Mouse (Mus musculus): ENCODE measurements around the gene Kif3b. TPM values are rescaled to one million over a fixed set of nuclear protein-coding genes. Genes with fewer than 3 reads are reported as not detected.
A peak's percentile ranks its signal among the peaks of the same experiment; 100 is the strongest.

Gene Kif3b
- 1 to 10 TPM; 7.7 to 8.2 TPM for total RNA-seq (2021)
- polyA plus RNA-seq (2012; rRNA removed), result 3.8 and 6.6 TPM in 2 replicates
- long read RNA-seq, partial matches to known transcripts, result 0 of 3 reads
- long read RNA-seq, other reads (novel, unspliced or antisense), result 3 of 3 reads

DNA sequence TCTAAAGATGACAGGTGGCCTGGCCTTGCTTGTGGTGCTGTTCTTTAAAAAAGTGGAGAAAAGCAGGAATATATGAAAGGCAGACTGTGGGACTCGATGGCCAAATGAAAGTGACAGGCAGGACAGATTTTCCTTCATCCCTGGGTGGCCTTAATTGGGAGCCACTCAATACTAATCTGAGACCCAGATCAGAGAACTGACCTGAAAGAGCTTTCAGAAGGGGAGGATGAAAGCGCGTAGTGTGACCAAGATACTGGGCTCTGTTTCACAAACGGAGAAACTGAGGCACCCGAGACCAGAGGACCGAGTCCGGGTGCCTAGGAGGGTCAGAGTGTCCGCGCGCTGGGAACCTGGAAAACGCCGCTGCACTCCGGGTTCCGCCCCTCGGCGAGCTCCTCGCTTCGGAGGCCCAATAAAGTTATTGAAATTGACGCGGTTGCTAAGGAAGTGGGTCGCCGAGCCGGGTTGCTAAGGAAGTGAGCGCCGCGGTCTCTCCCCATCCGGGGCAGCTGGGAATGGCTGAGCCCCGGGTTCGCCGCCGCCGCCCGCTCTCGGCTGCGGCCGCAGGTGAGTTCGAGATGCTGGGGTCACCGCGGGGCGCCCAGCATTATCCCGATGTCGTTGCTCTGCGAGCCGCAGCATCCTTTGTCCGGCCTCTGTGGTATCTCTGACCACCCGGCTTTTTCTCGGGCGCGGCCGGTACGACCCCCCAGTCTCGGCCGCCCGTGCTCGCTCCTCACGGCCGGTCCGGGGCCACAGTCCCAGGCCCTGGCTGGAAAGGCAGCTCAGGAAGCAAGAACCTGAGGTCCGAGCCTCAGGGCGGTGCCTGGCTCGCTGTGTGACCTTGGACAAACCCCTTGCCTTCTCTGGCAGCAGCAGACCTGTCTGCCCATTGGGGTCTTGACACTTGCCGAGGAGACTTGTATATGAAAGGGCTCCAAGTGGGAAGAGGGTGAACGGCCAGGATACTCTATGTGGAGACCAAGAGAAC is at the start of gene Kif3b:
Gene Kif3b (plus strand): TSS at position 476 of the 991 bp plus-strand sequence.
- intact Hi-C loops (cut with DNase I), result loop anchor here (2.0 kb wide), 2 partner anchors 48 to 56 kb away; no protein-coding TSS in a partner anchor
- H3K4me1 ChIP-seq (ENCODE audit: control insufficient read depth, insufficient read depth, low read length), result peaks cover 5% of the 10 kb centered on the region
- TF ChIP-seq EP300 (IDR thresholded peaks at IDR 0.05; ENCODE audit: insufficient read depth, low read depth, low read length) (0 out of 2 replicates have a peak, but pooled peaks have one; percentile 51), POLR2A (IDR thresholded peaks at IDR 0.05; ENCODE audit: insufficient read depth, low read depth, low read length) (no peak)
- H3K9ac ChIP-seq (ENCODE audit: low read depth, low read length), result peak within 1 kb of the TSS; percentile 85
- H3K4me3 ChIP-seq, result peak within 1 kb of the TSS; percentile 88
- peak; percentile 89 to 90 for DNase-seq
- peaks cover 8% of the 10 kb centered on the region; the same call in 1 of the 2 replicates for H3K79me2 ChIP-seq (replicated peaks; ENCODE audit: control insufficient read depth, insufficient read depth, low read length)
- no peaks in the 10 kb centered on the region for H3K36me3 ChIP-seq (ENCODE audit: control insufficient read depth, insufficient read depth, low read length)
- no peaks in the 10 kb centered on the region for H3K27me3 ChIP-seq (ENCODE audit: control insufficient read depth, insufficient read depth, low read length)
- WGBS, result under 1% methylated on average over 63 of the region's 63 CpGs
- peak within 1 kb of the TSS; percentile 82 for H3K27ac ChIP-seq

DNA sequence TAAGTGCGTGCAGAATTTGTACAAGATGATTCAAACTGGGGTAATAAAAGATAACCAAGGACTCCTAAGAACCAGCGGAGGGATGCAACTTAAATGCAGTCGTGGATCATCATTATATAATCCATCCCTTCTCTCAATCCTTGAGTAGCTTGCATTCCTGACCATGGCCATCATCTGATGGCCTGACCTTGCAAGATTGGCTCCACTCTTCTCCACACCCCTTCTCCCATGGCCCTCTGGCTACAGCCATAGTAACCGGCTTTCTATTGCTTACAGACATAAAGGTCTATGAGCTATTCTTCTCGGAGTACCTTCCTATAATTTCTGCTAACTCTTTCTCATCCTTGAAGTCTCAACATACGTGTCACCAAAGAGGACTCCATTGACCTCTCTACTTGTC is 49.1 kb upstream of the Kif3b start:
- DNase-seq, result no peak
- intact Hi-C loops (cut with DNase I), result loop anchor here (2.0 to 5.0 kb wide), 4 partner anchors 49 to 200 kb away; partner anchors contain the start of genes Kif3b and Tm9sf4
- Histone ChIP-seq H3K27ac (no peak overlapping the region), H3K4me3 (peak overlapping the region; percentile 73), H3K27me3 (ENCODE audit: control insufficient read depth, insufficient read depth, low read length) (no peaks in the 10 kb centered on the region), H3K79me2 (replicated peaks; ENCODE audit: control insufficient read depth, insufficient read depth, low read length) (peaks cover 2% of the 10 kb centered on the region; the same call in 1 of the 2 replicates), H3K36me3 (ENCODE audit: control insufficient read depth, insufficient read depth, low read length) (peaks cover 14% of the 10 kb centered on the region), H3K4me1 (ENCODE audit: control insufficient read depth, insufficient read depth, low read length) (peaks cover 4% of the 10 kb centered on the region), H3K9ac (ENCODE audit: low read depth, low read length) (no peak overlapping the region)
- WGBS, result 67% methylated on average over 6 of the region's 6 CpGs
- TF ChIP-seq POLR2A (IDR thresholded peaks at IDR 0.05; ENCODE audit: insufficient read depth, low read depth, low read length), result no peak
- TF ChIP-seq CTCF (IDR thresholded peaks at IDR 0.05), result no peak
- no peak for TF ChIP-seq EP300 (IDR thresholded peaks at IDR 0.05; ENCODE audit: insufficient read depth, low read depth, low read length)

- Histone ChIP-seq H3K79me2 (replicated peaks; ENCODE audit: control insufficient read depth, insufficient read depth, low read length) (no peaks in the 10 kb centered on the region), H3K27me3 (ENCODE audit: control insufficient read depth, insufficient read depth, low read length) (no peaks in the 10 kb centered on the region), H3K4me1 (ENCODE audit: control insufficient read depth, insufficient read depth, low read length) (no peaks in the 10 kb centered on the region), H3K27ac (no peak overlapping the region), H3K4me3 (no peak overlapping the region), H3K9ac (ENCODE audit: low read depth, low read length) (no peak overlapping the region), H3K36me3 (ENCODE audit: control insufficient read depth, insufficient read depth, low read length) (no peaks in the 10 kb centered on the region; the same call in 1 of the 2 replicates)
- 55% methylated on average over 5 of the region's 5 CpGs for WGBS
- DNase-seq, result no peak
- TF ChIP-seq EP300 (IDR thresholded peaks at IDR 0.05; ENCODE audit: insufficient read depth, low read depth, low read length) (no peak), CTCF (IDR thresholded peaks at IDR 0.05) (no peak), POLR2A (IDR thresholded peaks at IDR 0.05; ENCODE audit: insufficient read depth, low read depth, low read length) (no peak)
- intact Hi-C loops (cut with DNase I), result no loop called here
Measured at GRCm38 (mm10) chr2:153249751-153250150, 41.5 kb upstream of the Kif3b start.

GRCm38 (mm10) chr2:153256604-153257003 is 34.6 kb upstream of the Kif3b start:
- H3K36me3 ChIP-seq (ENCODE audit: control insufficient read depth, insufficient read depth, low read length), result no peaks in the 10 kb centered on the region
- H3K4me1 ChIP-seq (ENCODE audit: control insufficient read depth, insufficient read depth, low read length), result no peaks in the 10 kb centered on the region
- DNase-seq, result no peak
- H3K4me3 ChIP-seq, result no peak overlapping the region
- intact Hi-C loops (cut with DNase I), result no loop called here
- no peak overlapping the region for H3K9ac ChIP-seq (ENCODE audit: low read depth, low read length)
- no peaks in the 10 kb centered on the region for H3K79me2 ChIP-seq (replicated peaks; ENCODE audit: control insufficient read depth, insufficient read depth, low read length)
- TF ChIP-seq POLR2A (IDR thresholded peaks at IDR 0.05; ENCODE audit: insufficient read depth, low read depth, low read length), result no peak
- WGBS, result 83% methylated on average over 2 of the region's 2 CpGs
- H3K27ac ChIP-seq, result no peak overlapping the region
- no peaks in the 10 kb centered on the region for H3K27me3 ChIP-seq (ENCODE audit: control insufficient read depth, insufficient read depth, low read length)

DNA sequence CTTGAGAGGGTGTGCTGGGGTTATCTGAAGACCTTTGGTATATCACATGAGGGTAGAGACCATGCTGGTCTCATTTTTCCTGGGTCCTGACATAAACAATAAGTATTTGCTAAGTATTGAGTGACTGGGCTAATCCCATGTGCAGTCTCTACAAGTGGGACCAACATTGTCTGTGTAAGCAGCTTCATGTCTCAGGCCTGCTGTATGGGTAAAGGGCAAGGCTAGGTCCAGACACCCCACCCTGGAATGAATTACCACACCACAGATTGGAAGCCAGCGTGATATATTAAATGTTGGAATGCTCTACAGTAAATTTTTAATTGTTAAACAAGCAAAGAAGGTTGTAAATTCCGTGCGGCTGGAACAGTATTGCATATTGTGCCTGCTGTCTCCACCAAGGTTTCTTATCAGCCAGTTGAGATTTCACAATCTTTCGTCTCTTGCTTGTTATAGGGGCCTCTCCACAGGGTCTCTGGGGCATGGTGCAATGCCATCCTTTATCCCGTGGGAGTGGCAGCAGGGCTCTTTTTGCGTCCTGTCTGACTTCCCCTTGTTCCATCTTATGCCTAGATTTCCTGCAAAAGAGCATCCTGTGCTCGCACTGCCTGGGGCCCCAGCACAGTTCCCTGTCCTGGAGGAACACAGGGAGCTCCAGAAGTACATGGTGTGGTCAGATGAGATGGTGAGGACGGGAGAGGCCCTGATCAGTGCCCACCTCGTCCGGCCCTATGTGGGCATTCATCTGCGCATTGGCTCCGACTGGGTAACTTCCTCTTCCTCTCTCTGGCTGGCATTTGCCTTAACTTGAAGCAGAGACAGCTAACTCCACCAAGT is 32.0 kb upstream of the Kif3b start:
- Histone ChIP-seq H3K79me2 (replicated peaks; ENCODE audit: control insufficient read depth, insufficient read depth, low read length) (no peaks in the 10 kb centered on the region), H3K4me1 (ENCODE audit: control insufficient read depth, insufficient read depth, low read length) (no peaks in the 10 kb centered on the region), H3K9ac (ENCODE audit: low read depth, low read length) (no peak overlapping the region), H3K27ac (no peak overlapping the region), H3K36me3 (ENCODE audit: control insufficient read depth, insufficient read depth, low read length) (no peaks in the 10 kb centered on the region), H3K27me3 (ENCODE audit: control insufficient read depth, insufficient read depth, low read length) (no peaks in the 10 kb centered on the region), H3K4me3 (no peak overlapping the region)
- intact Hi-C loops (cut with DNase I), result no loop called here
- DNase-seq, result peak in 1 of 2 experiments; percentile 20
- WGBS, result 61% methylated on average over 12 of the region's 12 CpGs
- TF ChIP-seq POLR2A (IDR thresholded peaks at IDR 0.05; ENCODE audit: insufficient read depth, low read depth, low read length) (no peak), CTCF (IDR thresholded peaks at IDR 0.05) (no peak), EP300 (IDR thresholded peaks at IDR 0.05; ENCODE audit: insufficient read depth, low read depth, low read length) (no peak)

Data from heart, adult 2 months (tissue).